Mouse (Mus musculus) liver, embryonic 14.5 days (tissue): ENCODE measurements around the gene Gm7879.

ENCODE experiments used
- CTCF ChIP-seq: IDR thresholded peaks from 2 replicates; pipeline ENCODE4 v1.5.1; 2016; ENCODE audit warnings: antibody characterized with exemption, low read depth, control low read depth
- EP300 ChIP-seq: IDR thresholded peaks from 2 replicates; pipeline ENCODE4 v1.6.1; 2016; ENCODE audit warnings: antibody characterized with exemption, low read depth

- no peak for TF ChIP-seq CTCF
- TF ChIP-seq EP300 = no peak
Observed at GRCm38 (mm10) chr5:43948748-43949275, 35.9 kb downstream of the Gm7879 start.
